Comparison of ENCODE assay signal across 17 mouse cellular contexts in the genomic region with DNA sequence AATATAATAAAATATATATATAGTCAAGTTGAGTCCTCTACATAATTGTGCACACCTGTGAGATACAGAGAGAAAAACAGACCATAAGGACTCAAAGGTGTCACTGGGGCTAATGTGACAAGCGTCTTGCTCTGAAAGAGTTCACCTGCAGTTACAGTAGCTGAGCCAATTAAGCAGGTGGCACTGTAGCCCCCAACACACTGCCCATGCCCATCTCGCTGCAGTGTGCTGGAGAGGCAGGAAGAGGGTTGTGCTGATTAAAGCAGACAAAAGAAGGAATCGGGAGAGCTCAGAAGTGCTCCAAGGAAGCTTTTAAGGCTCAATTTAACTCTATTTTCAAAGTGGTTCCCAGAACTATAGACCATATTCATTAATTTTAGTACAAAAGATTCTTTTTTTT.
"Had no signal": no experiment of that assay in that cellular context is flagged by ENCODE, and none has a peak within 500 bp of the region (broad histone marks: within the 10 kb centered on the region; RNA-seq: fewer than 3 reads in every experiment).

No protein-coding gene starts in this region.

- H3K9ac ChIP-seq: liver, embryonic 13.5 days; midbrain, embryonic 12.5 days; neural tube, embryonic 12.5 days; neural tube, embryonic 15.5 days had no signal

- H3K9me3 ChIP-seq: liver, embryonic 13.5 days; midbrain, embryonic 12.5 days; neural tube, embryonic 12.5 days; neural tube, embryonic 15.5 days had no signal

- H3K4me3 ChIP-seq: liver, embryonic 13.5 days; midbrain, embryonic 12.5 days; neural tube, embryonic 12.5 days; neural tube, embryonic 15.5 days had no signal

- H3K36me3 ChIP-seq: liver, embryonic 13.5 days; midbrain, embryonic 12.5 days; neural tube, embryonic 12.5 days; neural tube, embryonic 15.5 days had no signal

- H3K4me1 ChIP-seq: liver, embryonic 13.5 days; midbrain, embryonic 12.5 days; neural tube, embryonic 12.5 days; neural tube, embryonic 15.5 days had no signal

- H3K27me3 ChIP-seq: liver, embryonic 13.5 days; midbrain, embryonic 12.5 days; neural tube, embryonic 12.5 days; neural tube, embryonic 15.5 days had no signal

- H3K4me2 ChIP-seq: liver, embryonic 13.5 days; midbrain, embryonic 12.5 days; neural tube, embryonic 12.5 days; neural tube, embryonic 15.5 days had no signal

- DNase-seq: kidney, adult 9 months; kidney, postnatal 14 days; kidney, postnatal 4 days; lung, adult 2 months; lung, postnatal 14 days; lung, postnatal 4 days; right cerebral cortex, adult 18-20 months; right cerebral cortex, postnatal 14 days; right cerebral cortex, postnatal 4 days; thymus, adult 2 months; thymus, postnatal 14 days; thymus, postnatal 4 days had no signal

- H3K27ac ChIP-seq: liver, embryonic 13.5 days; midbrain, embryonic 12.5 days; neural tube, embryonic 12.5 days; neural tube, embryonic 15.5 days; stomach, postnatal 0 days had no signal
